Mouse (Mus musculus) ovary, postnatal 10 days (tissue): ENCODE data around the gene Fstl1.
A peak's percentile ranks its signal among the peaks of the same experiment; 100 is the strongest.

Source experiments
- DNase-seq: peaks from one replicate; pipeline ENCODE4 v3.0.0; 2022; ENCODE audit warnings: low spot score

Fstl1 gene

DNA sequence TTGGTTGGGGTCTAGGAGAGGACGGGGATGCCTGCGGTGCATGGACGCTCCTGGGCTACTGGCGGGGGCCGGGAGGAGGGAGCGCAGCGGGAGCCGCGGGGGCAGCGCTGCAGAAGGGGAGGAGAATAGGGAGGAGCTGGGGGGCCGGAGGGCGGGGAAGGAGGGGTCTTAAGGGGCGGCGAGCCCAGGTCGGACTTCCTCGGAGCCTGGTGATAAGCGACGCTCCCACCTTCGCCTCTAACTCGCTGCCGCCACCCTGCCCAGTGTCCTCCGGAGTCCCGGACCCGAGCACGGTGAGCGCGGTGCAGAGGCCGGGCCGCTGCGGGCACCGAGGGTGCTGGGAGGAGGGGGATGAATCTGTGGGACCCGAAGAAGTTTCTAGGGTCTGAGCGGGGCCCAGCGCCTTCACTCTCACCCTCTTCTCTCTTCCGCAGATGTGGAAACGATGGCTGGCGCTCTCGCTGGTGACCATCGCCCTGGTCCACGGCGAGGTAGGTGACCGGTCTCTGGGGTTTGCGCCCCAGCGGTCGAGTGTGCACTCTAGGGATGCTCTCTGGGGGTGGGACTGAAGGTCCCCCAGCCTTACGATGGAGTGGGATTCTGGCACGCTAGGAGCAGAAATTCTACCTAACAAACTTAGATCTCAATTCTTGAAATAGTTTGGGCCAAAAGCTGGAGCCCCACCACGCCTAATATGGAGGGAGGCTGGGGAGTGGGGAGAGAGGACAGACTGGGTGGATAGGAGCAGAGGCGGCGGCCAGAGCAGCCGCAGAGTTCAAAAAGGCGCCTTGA is at the start of gene Fstl1:
Fstl1 (plus strand) TSS at position 14 of the 792 bp plus-strand sequence.
- DNase-seq: peak; percentile 33

DNA sequence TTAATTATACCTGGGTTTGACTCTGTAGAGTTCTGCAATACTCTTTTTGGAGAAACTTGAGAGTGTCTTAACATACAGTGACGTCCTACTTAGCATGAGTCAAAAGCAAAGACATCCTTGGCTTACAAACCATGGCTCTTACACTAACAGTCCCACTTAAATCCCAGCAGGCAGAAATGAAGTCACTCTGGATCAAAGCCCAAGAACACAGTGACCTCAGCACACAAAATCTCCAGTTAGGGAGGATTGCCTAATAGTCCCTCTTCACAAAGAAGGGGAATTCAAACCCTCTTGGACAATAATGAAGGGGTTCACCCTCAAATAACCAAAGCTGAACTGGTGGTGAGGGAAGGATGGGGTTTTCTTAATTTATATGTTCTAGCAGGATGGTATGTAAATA is 48.0 kb upstream of the Fstl1 start:
- DNase-seq: no peak

- DNase-seq: no peak
These were observed 47.1 kb upstream of the Fstl1 start for GRCm38 (mm10) chr16:37729381-37730150.

- no peak for DNase-seq
These were observed 46.3 kb upstream of the Fstl1 start for GRCm38 (mm10) chr16:37730293-37730835.

- DNase-seq: no peak
These were observed 45.2 kb upstream of the Fstl1 start for GRCm38 (mm10) chr16:37731431-37731830.

GRCm38 (mm10) chr16:37732023-37732761 is 44.5 kb upstream of the Fstl1 start:
- DNase-seq: no peak

GRCm38 (mm10) chr16:37740076-37740475 is 36.6 kb upstream of the Fstl1 start:
- no peak for DNase-seq

- DNase-seq: no peak
These were observed 34.4 kb upstream of the Fstl1 start for GRCm38 (mm10) chr16:37742266-37742665.

GRCm38 (mm10) chr16:37752876-37753275 is 23.8 kb upstream of the Fstl1 start:
- no peak for DNase-seq

DNA sequence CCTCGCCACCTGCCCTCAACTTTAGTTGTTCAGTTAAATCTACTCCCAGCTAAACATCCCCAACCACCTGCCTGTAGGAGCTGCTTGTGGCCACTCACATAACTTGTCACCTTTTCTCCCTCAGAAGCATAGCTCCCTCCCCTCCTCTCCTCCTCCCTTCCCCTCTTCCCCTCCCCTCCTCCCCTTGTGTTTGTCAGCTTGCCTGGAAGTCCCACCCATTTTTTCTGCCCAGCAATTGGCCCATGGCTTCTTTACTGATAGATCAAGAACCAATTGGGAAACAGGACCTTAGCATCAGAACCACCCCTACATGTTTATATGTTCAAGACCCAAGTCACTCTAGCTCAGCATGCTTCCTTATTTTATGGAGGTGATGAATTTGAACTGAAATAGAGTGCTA is 22.9 kb upstream of the Fstl1 start:
- no peak for DNase-seq

GRCm38 (mm10) chr16:37754483-37754882 is 22.2 kb upstream of the Fstl1 start:
- DNase-seq: no peak

- no peak for DNase-seq
These were observed 19.4 kb upstream of the Fstl1 start for GRCm38 (mm10) chr16:37757223-37757622.

DNA sequence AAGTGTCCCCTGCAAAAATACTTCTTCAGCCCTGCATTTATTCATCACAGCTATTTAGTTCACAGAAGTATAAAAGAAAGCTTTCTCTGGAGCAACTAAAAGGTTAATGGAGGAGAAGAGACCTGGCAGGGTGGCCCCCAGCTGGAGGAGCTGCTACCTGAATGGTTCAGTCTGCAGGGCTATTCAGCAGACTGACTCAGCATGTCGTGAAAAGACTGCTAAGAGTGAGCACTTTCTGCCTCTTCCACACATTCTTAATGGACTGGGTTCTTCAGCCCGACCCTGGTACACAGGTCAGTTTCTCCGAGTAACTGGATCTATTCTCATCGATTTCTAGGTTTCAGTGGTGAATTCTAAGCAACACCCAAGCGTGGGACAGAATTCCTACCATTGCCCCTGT is 12.9 kb upstream of the Fstl1 start:
- DNase-seq: no peak

- DNase-seq: no peak
These were observed 360 bp upstream of the Fstl1 start for GRCm38 (mm10) chr16:37776166-37776859.

- DNase-seq: no peak
These were observed 1.3 kb downstream of the Fstl1 start for GRCm38 (mm10) chr16:37777796-37778475.

- DNase-seq: no peak
These were observed 1.9 kb downstream of the Fstl1 start for GRCm38 (mm10) chr16:37778529-37778928.

DNA sequence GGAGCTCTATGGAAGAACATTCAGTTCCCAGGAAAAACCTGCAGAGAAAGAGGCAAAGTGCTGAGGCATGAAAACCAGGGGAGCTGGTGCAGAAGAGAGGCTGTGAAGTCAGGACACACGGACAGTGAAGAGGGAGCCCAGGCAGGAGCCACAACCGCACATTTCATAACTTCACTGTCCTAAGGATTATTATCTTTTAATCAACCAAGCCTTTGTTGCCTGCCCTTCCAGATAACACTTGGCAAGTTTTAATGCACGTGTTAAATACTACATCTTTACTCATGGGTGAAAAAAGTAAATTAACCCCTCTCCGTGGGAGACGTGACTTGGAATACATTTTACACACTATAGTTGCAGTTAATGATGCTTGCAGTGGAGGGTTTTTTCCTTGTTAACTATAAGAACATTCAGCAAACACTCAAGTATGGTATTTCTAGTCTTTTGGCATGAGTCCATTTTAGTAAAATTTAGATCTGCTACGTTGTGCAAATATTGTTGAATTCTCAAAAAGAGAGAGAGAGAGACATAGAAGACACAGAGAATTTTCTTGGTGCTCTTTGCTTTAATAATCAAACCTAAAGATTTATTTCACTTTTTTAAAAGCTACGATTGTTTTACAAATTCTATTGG is 3.1 kb downstream of the Fstl1 start:
- DNase-seq: no peak

DNA sequence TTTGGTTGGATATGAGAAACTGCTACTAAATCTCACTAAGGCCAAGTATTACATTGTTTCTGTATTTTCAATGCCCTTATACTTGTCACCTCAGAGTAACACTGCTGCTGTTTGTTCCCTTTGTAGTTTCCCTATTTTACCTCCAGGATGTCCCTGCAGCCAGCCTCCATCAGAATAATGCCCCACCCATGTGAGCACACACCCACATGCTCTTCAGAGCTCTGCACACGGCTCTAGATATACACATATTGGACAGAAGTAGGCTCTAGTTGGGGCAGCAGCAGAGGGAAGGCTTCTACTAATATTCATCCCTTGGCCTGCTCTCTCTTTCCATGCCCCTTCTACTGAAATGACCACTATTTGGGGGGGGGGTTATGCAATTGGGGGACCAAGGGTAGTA is 3.7 kb downstream of the Fstl1 start:
- no peak for DNase-seq

DNA sequence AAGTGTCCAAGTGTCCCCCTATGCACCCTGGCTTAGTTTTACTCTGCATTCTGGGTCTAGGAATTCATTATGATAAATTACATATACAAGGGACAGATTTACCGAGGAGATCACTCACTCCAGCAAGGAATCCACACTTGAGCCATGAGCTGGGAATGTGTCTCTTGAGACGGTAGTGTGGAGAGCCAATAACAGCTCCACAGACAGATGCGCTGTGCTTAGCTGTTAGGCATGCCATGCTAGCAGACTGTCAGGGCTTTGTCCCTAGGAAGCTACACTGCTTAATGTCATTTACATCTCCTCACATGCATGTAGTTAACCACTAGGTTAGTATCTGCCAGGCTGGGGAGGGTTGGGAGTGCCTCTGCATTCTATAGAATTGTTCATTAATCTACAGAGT is 4.2 kb downstream of the Fstl1 start:
- DNase-seq: no peak

DNA sequence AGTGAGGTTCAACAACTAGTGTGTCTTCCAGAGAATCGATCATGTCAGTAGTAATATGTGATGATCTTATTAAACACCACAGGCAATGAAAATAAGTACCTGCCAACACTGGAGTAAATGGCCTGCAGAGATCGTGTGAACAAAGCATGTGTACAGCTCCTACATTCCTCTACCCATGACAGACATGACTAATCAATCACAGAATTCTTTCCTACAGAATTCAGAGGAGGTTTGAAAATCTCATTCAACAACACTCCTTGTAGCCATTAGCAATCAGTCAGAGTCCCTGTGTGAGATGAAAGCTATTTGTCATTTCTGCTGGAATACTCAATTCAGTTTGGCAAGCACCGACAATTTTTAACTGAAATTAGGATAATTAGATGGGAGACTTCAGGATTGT is 7.9 kb downstream of the Fstl1 start:
- DNase-seq: no peak
